Mouse (Mus musculus) hindbrain, embryonic 11.5 days (tissue): ENCODE measurements around the gene Ralgapa1. TPM values are rescaled to one million over a fixed set of nuclear protein-coding genes. Genes with fewer than 3 reads are reported as not detected.

Source experiments
- ATAC-seq: fragments of 200-750 bp; cut with Nextera tagmentation; 2 replicates; pipeline ENCODE4 v1.8.0; 2017; ENCODE audit warnings: mild to moderate bottlenecking, moderate TSS enrichment, moderate library complexity; ENCODE audit not compliant: low FRiP score
- DNase-seq: peaks from one replicate; pipeline ENCODE4 v3.0.0-alpha.2; 2015; ENCODE audit warnings: low spot score
- H3K27ac ChIP-seq: fragments of 300-500 bp; sonication (generic); 2 replicates; pipeline ENCODE4 v1.5.1; 2014; ENCODE audit warnings: mild to moderate bottlenecking, low read depth, low read length
- H3K27me3 ChIP-seq: fragments of 300-500 bp; sonication (generic); 2 replicates; pipeline ENCODE4 v1.6.1; 2014; ENCODE audit warnings: mild to moderate bottlenecking, low read length, moderate library complexity, mixed read lengths; ENCODE audit not compliant: control insufficient read depth, insufficient read depth
- H3K36me3 ChIP-seq: fragments of 300-500 bp; sonication (generic); 2 replicates; pipeline ENCODE4 v1.6.1; 2014; ENCODE audit warnings: mild to moderate bottlenecking, low read length, moderate library complexity, mixed read lengths; ENCODE audit not compliant: control insufficient read depth, insufficient read depth
- H3K4me1 ChIP-seq: fragments of 300-500 bp; sonication (generic); replicated peaks from 2 replicates; pipeline ENCODE4 v1.6.1; 2014; ENCODE audit warnings: low read length, mixed read lengths; ENCODE audit not compliant: control insufficient read depth, insufficient read depth
- H3K4me2 ChIP-seq: fragments of 300-500 bp; sonication (generic); replicated peaks from 2 replicates; pipeline ENCODE4 v1.6.1; 2014; ENCODE audit warnings: mild to moderate bottlenecking, low read depth, low read length
- H3K4me3 ChIP-seq: fragments of 300-500 bp; sonication (generic); 2 replicates; pipeline ENCODE4 v1.5.1; 2014; ENCODE audit warnings: low read depth, low read length
- H3K9ac ChIP-seq: fragments of 300-500 bp; sonication (generic); 2 replicates; pipeline ENCODE4 v1.6.1; 2014; ENCODE audit warnings: low read depth, low read length
- H3K9me3 ChIP-seq: fragments of 300-500 bp; sonication (generic); 2 replicates; pipeline ENCODE4 v1.6.1; 2016; ENCODE audit warnings: low read length; ENCODE audit not compliant: control insufficient read depth
- WGBS: fragments of 180-500 bp; shearing (Covaris S2); extraction: QIAGEN DNeasy Blood & Tissue Kit; methylation state at CpG from one replicate; pipeline ENCODE4 v1.1.7; 2014; 5-methylcytosine and 5-hydroxymethylcytosine counted together
- polyA plus RNA-seq: library from polyadenylated mRNA; unstranded; fragments of >200 nt; fragmentation: Nextera tagmentation; extraction: Ambion mirVana; gene quantifications from 2 replicates; pipeline ENCODE4 v1.2.1, GENCODE M21; 2014

Gene Ralgapa1
- polyA plus RNA-seq, 1 experiment from 2014 or later, result 25.7 TPM

DNA sequence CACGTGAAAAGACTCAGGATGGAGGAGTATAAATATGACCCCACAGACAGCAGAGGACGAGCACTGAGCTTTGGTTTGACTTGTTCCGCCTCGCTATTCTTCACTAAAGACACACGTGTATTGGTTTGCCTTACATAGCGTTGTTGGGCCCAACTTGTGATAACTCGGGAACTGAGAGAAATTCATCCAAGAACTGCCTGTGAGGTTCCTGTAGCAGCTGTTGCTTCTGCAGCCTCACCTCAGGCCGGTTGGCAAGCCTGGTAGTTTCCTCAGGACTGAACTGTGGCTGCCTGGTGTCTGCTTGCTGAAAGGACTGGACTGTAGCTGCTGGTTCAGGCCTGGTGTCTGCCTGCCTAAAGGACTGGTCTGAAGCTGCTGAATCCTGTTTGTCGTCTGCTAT is 250.3 kb downstream of the Ralgapa1 start:
- Histone ChIP-seq H3K4me1 (no peaks in the 10 kb centered on the region), H3K9me3 (no peaks in the 10 kb centered on the region), H3K27ac (no peak overlapping the region), H3K36me3 (no peaks in the 10 kb centered on the region), H3K4me2 (no peak overlapping the region), H3K27me3 (no peaks in the 10 kb centered on the region), H3K4me3 (no peak overlapping the region), H3K9ac (no peak overlapping the region)
- no peak for ATAC-seq
- WGBS, result 86% methylated on average over 9 of the region's 9 CpGs
- DNase-seq, result no peak

GRCm38 (mm10) chr12:55569676-55570075 is 251.3 kb downstream of the Ralgapa1 start:
- no peaks in the 10 kb centered on the region for H3K36me3 ChIP-seq
- 84% methylated on average over 6 of the region's 6 CpGs for WGBS
- H3K9me3 ChIP-seq, result no peaks in the 10 kb centered on the region
- H3K4me2 ChIP-seq, result no peak overlapping the region
- DNase-seq (no peak), ATAC-seq (no peak)
- no peak overlapping the region for H3K9ac ChIP-seq
- no peak overlapping the region for H3K27ac ChIP-seq
- no peaks in the 10 kb centered on the region for H3K27me3 ChIP-seq
- no peak overlapping the region for H3K4me3 ChIP-seq
- no peaks in the 10 kb centered on the region for H3K4me1 ChIP-seq

- DNase-seq (no peak), ATAC-seq (no peak)
- Histone ChIP-seq H3K4me3 (no peak overlapping the region), H3K27ac (no peak overlapping the region), H3K36me3 (no peaks in the 10 kb centered on the region), H3K9ac (no peak overlapping the region), H3K4me2 (no peak overlapping the region), H3K4me1 (no peaks in the 10 kb centered on the region), H3K27me3 (no peaks in the 10 kb centered on the region), H3K9me3 (no peaks in the 10 kb centered on the region)
- WGBS, result 81% methylated on average over 3 of the region's 3 CpGs
Measured at GRCm38 (mm10) chr12:55568466-55568865, 252.5 kb downstream of the Ralgapa1 start.

GRCm38 (mm10) chr12:55566837-55567236 is 254.1 kb downstream of the Ralgapa1 start:
- no peak for DNase-seq

DNA sequence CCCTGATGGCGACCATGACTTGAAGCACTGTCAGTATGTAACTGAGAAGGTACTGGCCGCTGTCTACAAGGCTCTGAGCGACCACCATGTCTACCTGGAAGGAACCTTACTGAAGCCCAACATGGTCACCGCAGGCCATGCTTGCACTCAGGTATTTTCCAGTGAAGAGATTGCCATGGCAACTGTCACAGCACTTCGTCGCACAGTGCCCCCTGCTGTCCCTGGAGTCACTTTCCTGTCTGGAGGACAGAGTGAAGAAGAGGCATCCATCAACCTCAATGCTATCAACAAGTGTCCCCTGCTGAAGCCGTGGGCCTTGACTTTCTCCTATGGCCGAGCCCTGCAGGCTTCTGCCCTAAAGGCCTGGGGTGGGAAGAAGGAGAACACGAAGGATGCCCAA is 255.1 kb downstream of the Ralgapa1 start:
- 74% methylated on average over 9 of the region's 9 CpGs for WGBS
- no peaks in the 10 kb centered on the region for H3K27me3 ChIP-seq
- no peak overlapping the region for H3K4me3 ChIP-seq
- ATAC-seq (no peak), DNase-seq (no peak)
- H3K36me3 ChIP-seq, result no peaks in the 10 kb centered on the region
- H3K9me3 ChIP-seq, result no peaks in the 10 kb centered on the region
- no peak overlapping the region for H3K4me2 ChIP-seq
- H3K9ac ChIP-seq, result no peak overlapping the region
- no peak overlapping the region for H3K27ac ChIP-seq
- H3K4me1 ChIP-seq, result no peaks in the 10 kb centered on the region

More at GRCm38 (mm10) chr12:55566837-55567236, 254.1 kb downstream of the Ralgapa1 start:
- H3K4me2 ChIP-seq, result no peak overlapping the region
- H3K9ac ChIP-seq, result no peak overlapping the region
- H3K36me3 ChIP-seq, result no peaks in the 10 kb centered on the region
- no peaks in the 10 kb centered on the region for H3K4me1 ChIP-seq
- no peaks in the 10 kb centered on the region for H3K27me3 ChIP-seq
- no peak for ATAC-seq
- H3K9me3 ChIP-seq, result no peaks in the 10 kb centered on the region
- WGBS, result 87% methylated on average over 5 of the region's 5 CpGs
- H3K4me3 ChIP-seq, result no peak overlapping the region
- H3K27ac ChIP-seq, result no peak overlapping the region

DNA sequence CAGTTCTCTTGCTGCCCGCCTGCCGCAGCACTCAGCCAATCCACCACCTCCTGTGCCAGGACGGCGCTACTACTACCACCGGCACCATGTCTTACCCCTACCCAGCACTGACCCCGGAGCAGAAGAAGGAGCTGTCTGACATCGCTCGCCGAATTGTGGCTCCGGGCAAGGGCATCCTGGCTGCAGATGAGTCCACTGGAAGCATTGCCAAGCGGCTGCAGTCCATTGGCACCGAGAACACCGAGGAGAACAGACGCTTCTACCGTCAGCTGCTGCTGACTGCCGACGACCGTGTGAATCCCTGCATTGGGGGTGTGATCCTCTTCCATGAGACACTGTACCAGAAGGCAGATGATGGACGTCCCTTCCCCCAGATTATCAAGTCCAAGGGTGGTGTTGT is 255.8 kb downstream of the Ralgapa1 start, which contains the start of gene Aldoart2:
Gene Aldoart2 (plus strand): TSS at position 34 of the 400 bp plus-strand sequence.
- 94% methylated on average over 19 of the region's 19 CpGs for WGBS
- Histone ChIP-seq H3K27me3 (no peaks in the 10 kb centered on the region), H3K9me3 (no peaks in the 10 kb centered on the region), H3K4me3 (no peak within 1 kb of the TSS), H3K36me3 (no peaks in the 10 kb centered on the region), H3K4me1 (no peaks in the 10 kb centered on the region), H3K9ac (no peak within 1 kb of the TSS), H3K4me2 (no peak within 1 kb of the TSS), H3K27ac (no peak within 1 kb of the TSS)
- ATAC-seq (no peak), DNase-seq (no peak)

GRCm38 (mm10) chr12:55564187-55564963 is 256.6 kb downstream of the Ralgapa1 start:
- ATAC-seq, result no peak
- WGBS, result 87% methylated on average over 9 of the region's 9 CpGs
- H3K27me3 ChIP-seq, result no peaks in the 10 kb centered on the region

GRCm38 (mm10) chr12:55563742-55564141 is 257.2 kb downstream of the Ralgapa1 start:
- WGBS, result 92% methylated on average over 3 of the region's 3 CpGs
- DNase-seq (no peak), ATAC-seq (no peak)
- Histone ChIP-seq H3K4me3 (no peak overlapping the region), H3K4me2 (no peak overlapping the region), H3K9me3 (no peaks in the 10 kb centered on the region), H3K4me1 (no peaks in the 10 kb centered on the region), H3K27me3 (no peaks in the 10 kb centered on the region), H3K9ac (no peak overlapping the region), H3K36me3 (no peaks in the 10 kb centered on the region), H3K27ac (no peak overlapping the region)

More at GRCm38 (mm10) chr12:55564187-55564963, 256.6 kb downstream of the Ralgapa1 start:
- Histone ChIP-seq H3K4me3 (no peak overlapping the region), H3K27ac (no peak overlapping the region), H3K9ac (no peak overlapping the region), H3K4me2 (no peak overlapping the region), H3K9me3 (no peaks in the 10 kb centered on the region), H3K4me1 (no peaks in the 10 kb centered on the region), H3K36me3 (no peaks in the 10 kb centered on the region)
- no peak for DNase-seq
